Comparison of ENCODE assay signal across 16 mouse cellular contexts in genomic region chr2:140906123-140906522, GRCm38 (mm10).
"Had no signal": no experiment of that assay in that cellular context is flagged by ENCODE, and none has a peak within 500 bp of the region (broad histone marks: within the 10 kb centered on the region; RNA-seq: fewer than 3 reads in every experiment).

No protein-coding gene starts in this region.

- H3K27ac ChIP-seq: neural tube, embryonic 12.5 days; neural tube, embryonic 13.5 days; neural tube, embryonic 15.5 days; stomach, embryonic 15.5 days; stomach, postnatal 0 days had no signal

- H3K4me3 ChIP-seq: neural tube, embryonic 12.5 days; neural tube, embryonic 13.5 days; neural tube, embryonic 15.5 days; stomach, embryonic 15.5 days had no signal

- H3K27me3 ChIP-seq: neural tube, embryonic 12.5 days; neural tube, embryonic 13.5 days; neural tube, embryonic 15.5 days; stomach, embryonic 15.5 days had no signal

- H3K4me1 ChIP-seq: neural tube, embryonic 12.5 days; neural tube, embryonic 13.5 days; neural tube, embryonic 15.5 days; stomach, embryonic 15.5 days had no signal

- H3K36me3 ChIP-seq: neural tube, embryonic 12.5 days; neural tube, embryonic 13.5 days; neural tube, embryonic 15.5 days; stomach, embryonic 15.5 days had no signal

- H3K9ac ChIP-seq: neural tube, embryonic 12.5 days; neural tube, embryonic 13.5 days; neural tube, embryonic 15.5 days; stomach, embryonic 15.5 days had no signal

- H3K4me2 ChIP-seq: neural tube, embryonic 12.5 days; neural tube, embryonic 13.5 days; neural tube, embryonic 15.5 days; stomach, embryonic 15.5 days had no signal

- DNase-seq: right cerebral cortex, adult 18-20 months; right cerebral cortex, postnatal 14 days; right cerebral cortex, postnatal 25 days; right cerebral cortex, postnatal 4 days; spleen, adult 18-20 months; thymus, adult 18-20 months; thymus, adult 2 months; thymus, postnatal 14 days; thymus, postnatal 25 days; thymus, postnatal 36 days; thymus, postnatal 4 days had no signal

- H3K9me3 ChIP-seq: neural tube, embryonic 12.5 days; neural tube, embryonic 13.5 days; neural tube, embryonic 15.5 days; stomach, embryonic 15.5 days had no signal
